Mouse (Mus musculus) CH12.LX (cell line): Measurements from ENCODE around the gene Klhl3. TPM values are rescaled to one million over a fixed set of nuclear protein-coding genes. Genes with fewer than 3 reads are reported as not detected.

ENCODE experiments used
- DNase-seq: peaks from one replicate; pipeline ENCODE4 v3.0.0-alpha.2; 2013; ENCODE audit errors: extremely low read depth
- H3K27ac ChIP-seq: 2 replicates; pipeline ENCODE4 v1.5.1; 2012; ENCODE audit warnings: low read depth, mild to moderate bottlenecking, control low read depth, moderate library complexity; ENCODE audit not compliant: insufficient read depth
- H3K27me3 ChIP-seq: replicated peaks from 2 replicates; pipeline ENCODE3; 2012; ENCODE audit warnings: inconsistent platforms
- H3K36me3 ChIP-seq, 2 experiments: replicated peaks in 1 of 2; 2 replicates each; pipeline versions ENCODE3 to v1.6.1; 2012; ENCODE audit warnings: inconsistent platforms in 1 of 2, low read length in 1 of 2, mild to moderate bottlenecking in 1 of 2, mixed read lengths in 1 of 2, moderate library complexity in 1 of 2; ENCODE audit not compliant: control insufficient read depth in 1 of 2, insufficient read depth in 1 of 2
- H3K4me1 ChIP-seq, 2 experiments: 2 replicates each; pipeline ENCODE4 v1.6.1; 2012; ENCODE audit warnings: inconsistent platforms in 1 of 2, moderate library complexity in 1 of 2; ENCODE audit not compliant: insufficient read depth in 2 of 2, control insufficient read depth in 1 of 2
- H3K4me2 ChIP-seq: 2 replicates; pipeline ENCODE4 v1.6.1; 2012; ENCODE audit warnings: low read depth, mild to moderate bottlenecking, control low read depth; ENCODE audit not compliant: poor library complexity, insufficient read depth, severe bottlenecking
- H3K4me3 ChIP-seq, 3 experiments: fragments of 150-350 bp in 1 of 3; sonication (generic) in 1 of 3; replicated peaks in 1 of 3; 2 replicates each; pipeline versions ENCODE3 to v1.5.1; 2011 to 2012; ENCODE audit warnings: low read depth in 2 of 3, low read length in 2 of 3, mild to moderate bottlenecking in 2 of 3, moderate library complexity in 2 of 3, control low read depth in 1 of 3, improper control_type of control experiment in 1 of 3, inconsistent platforms in 1 of 3, mixed read lengths in 1 of 3; ENCODE audit not compliant: poor library complexity in 1 of 3
- H3K79me2 ChIP-seq: replicated peaks from 2 replicates; pipeline ENCODE4 v1.6.1; 2012; ENCODE audit warnings: mild to moderate bottlenecking, moderate library complexity; ENCODE audit not compliant: control insufficient read depth, poor library complexity, insufficient read depth, severe bottlenecking; ENCODE audit errors: extremely low read depth
- H3K9ac ChIP-seq: 2 replicates; pipeline ENCODE4 v1.6.1; 2012; ENCODE audit warnings: low read depth, mild to moderate bottlenecking, control low read depth, moderate library complexity; ENCODE audit not compliant: insufficient read depth
- H3K9me3 ChIP-seq: replicated peaks from 2 replicates; pipeline ENCODE3; 2012; ENCODE audit warnings: low read length, inconsistent platforms, mixed read lengths
- CHD1 ChIP-seq: IDR thresholded peaks from 2 replicates; pipeline ENCODE4 v1.6.1; 2012; ENCODE audit warnings: low read depth, low read length, improper control_type of control experiment, inconsistent platforms
- CHD2 ChIP-seq: IDR thresholded peaks from 2 replicates; pipeline ENCODE4 v1.6.1; 2011; ENCODE audit warnings: low read length, improper control_type of control experiment
- CTCF ChIP-seq, 2 experiments: IDR thresholded peaks in 1 of 2; conservative IDR thresholded peaks in 1 of 2; 2 replicates each; pipeline ENCODE4 v1.5.1; 2011 to 2012; ENCODE audit warnings: low read depth in 2 of 2, low read length in 2 of 2, improper control_type of control experiment in 1 of 2, inconsistent platforms in 1 of 2, mild to moderate bottlenecking in 1 of 2, moderate library complexity in 1 of 2
- E2F4 ChIP-seq: IDR thresholded peaks from 2 replicates; pipeline ENCODE4 v1.6.1; 2011; ENCODE audit warnings: low read depth, low read length, improper control_type of control experiment; ENCODE audit not compliant: insufficient replicate concordance
- ELF1 ChIP-seq: IDR thresholded peaks from 2 replicates; pipeline ENCODE4 v1.6.1; 2014; ENCODE audit warnings: low read depth, mild to moderate bottlenecking, inconsistent platforms, low read length, improper control_type of control experiment
- EP300 ChIP-seq: IDR thresholded peaks from 2 replicates; pipeline ENCODE4 v1.6.1; 2011; ENCODE audit warnings: low read length, improper control_type of control experiment
- GABPA ChIP-seq: IDR thresholded peaks from 2 replicates; pipeline ENCODE4 v1.6.1; 2012; ENCODE audit warnings: low read depth, low read length, improper control_type of control experiment, inconsistent platforms; ENCODE audit not compliant: insufficient replicate concordance
- HCFC1 ChIP-seq: IDR thresholded peaks from 2 replicates; pipeline ENCODE4 v1.6.1; 2012; ENCODE audit warnings: low read depth, mild to moderate bottlenecking, inconsistent platforms, low read length, improper control_type of control experiment
- IRF4 ChIP-seq: IDR thresholded peaks from 2 replicates; pipeline ENCODE4 v1.6.1; 2014; ENCODE audit warnings: low read depth, mild to moderate bottlenecking, inconsistent platforms, low read length, improper control_type of control experiment
- JUN ChIP-seq: IDR thresholded peaks from 2 replicates; pipeline ENCODE4 v1.6.1; 2011; ENCODE audit warnings: low read depth, mild to moderate bottlenecking, low read length, improper control_type of control experiment, moderate library complexity; ENCODE audit not compliant: insufficient read depth
- JUND ChIP-seq: conservative IDR thresholded peaks from 2 replicates; pipeline ENCODE4 v1.6.1; 2011; ENCODE audit warnings: low read depth, low read length, improper control_type of control experiment
- KAT2A ChIP-seq: IDR thresholded peaks from 2 replicates; pipeline ENCODE4 v1.6.1; 2012; ENCODE audit warnings: low read length, improper control_type of control experiment, inconsistent platforms; ENCODE audit not compliant: insufficient replicate concordance
- MAFK ChIP-seq: IDR thresholded peaks from 2 replicates; pipeline ENCODE4 v1.6.1; 2011; ENCODE audit warnings: low read length, improper control_type of control experiment; ENCODE audit not compliant: insufficient replicate concordance
- MAX ChIP-seq: IDR thresholded peaks from 2 replicates; pipeline ENCODE4 v1.6.1; 2011; ENCODE audit warnings: low read length, improper control_type of control experiment
- MEF2A ChIP-seq: IDR thresholded peaks from 2 replicates; pipeline ENCODE4 v1.6.1; 2014; ENCODE audit warnings: low read depth, mild to moderate bottlenecking, inconsistent platforms, low read length, improper control_type of control experiment, borderline replicate concordance
- MXI1 ChIP-seq: IDR thresholded peaks from 2 replicates; pipeline ENCODE4 v1.6.1; 2011; ENCODE audit warnings: mild to moderate bottlenecking, low read depth, low read length, improper control_type of control experiment
- MYC ChIP-seq: IDR thresholded peaks from 2 replicates; pipeline ENCODE4 v1.6.1; 2011; ENCODE audit warnings: low read depth, mild to moderate bottlenecking, improper control_type of control experiment, low read length
- NELFE ChIP-seq: IDR thresholded peaks from 2 replicates; pipeline ENCODE4 v1.6.1; 2011; ENCODE audit warnings: low read depth, low read length, improper control_type of control experiment
- PAX5 ChIP-seq: IDR thresholded peaks from 2 replicates; pipeline ENCODE4 v1.6.1; 2012; ENCODE audit warnings: low read length, inconsistent platforms, mixed read lengths
- POLR2A ChIP-seq: IDR thresholded peaks from 2 replicates; pipeline ENCODE4 v1.6.1; 2011; ENCODE audit warnings: low read depth, mild to moderate bottlenecking, improper control_type of control experiment, low read length
- RAD21 ChIP-seq: IDR thresholded peaks from 2 replicates; pipeline ENCODE4 v1.6.1; 2011; ENCODE audit warnings: low read depth, mild to moderate bottlenecking, low read length, improper control_type of control experiment, moderate library complexity
- SMC3 ChIP-seq: IDR thresholded peaks from 2 replicates; pipeline ENCODE4 v1.6.1; 2011; ENCODE audit warnings: low read depth, low read length, improper control_type of control experiment
- TBP ChIP-seq: conservative IDR thresholded peaks from 2 replicates; pipeline ENCODE4 v1.6.1; 2011; ENCODE audit warnings: low read depth, low read length, improper control_type of control experiment
- TCF12 ChIP-seq: IDR thresholded peaks from 2 replicates; pipeline ENCODE4 v1.6.1; 2014; ENCODE audit warnings: low read depth, mild to moderate bottlenecking, inconsistent platforms, low read length, improper control_type of control experiment
- USF1 ChIP-seq: IDR thresholded peaks from 2 replicates; pipeline ENCODE4 v1.6.1; 2014; ENCODE audit warnings: low read depth, mild to moderate bottlenecking, inconsistent platforms, low read length, improper control_type of control experiment
- USF2 ChIP-seq: conservative IDR thresholded peaks from 2 replicates; pipeline ENCODE4 v1.6.1; 2011; ENCODE audit warnings: low read depth, low read length, improper control_type of control experiment
- ZC3H11A ChIP-seq: IDR thresholded peaks from 2 replicates; pipeline ENCODE4 v1.6.1; 2012; ENCODE audit warnings: low read depth, mild to moderate bottlenecking, inconsistent platforms, low read length, improper control_type of control experiment
- ZKSCAN1 ChIP-seq: IDR thresholded peaks from 2 replicates; pipeline ENCODE4 v1.6.1; 2012; ENCODE audit warnings: low read depth, inconsistent platforms, low read length, improper control_type of control experiment, borderline replicate concordance
- ZMIZ1 ChIP-seq: IDR thresholded peaks from 2 replicates; pipeline ENCODE4 v1.6.1; 2012; ENCODE audit warnings: low read depth, mild to moderate bottlenecking, inconsistent platforms, low read length, improper control_type of control experiment
- ZNF384 ChIP-seq: IDR thresholded peaks from 2 replicates; pipeline ENCODE4 v1.6.1; 2012; ENCODE audit warnings: low read depth, low read length, improper control_type of control experiment, inconsistent platforms
- dilution Hi-C: fragments of 300-500 bp; cut with MboI; formaldehyde crosslinking; loops from 2 replicates; pipeline ENCODE4 v1.14.3; 2020; ENCODE audit warnings: low sequenced_read_pairs; ENCODE audit not compliant: extremely low pct_unique_long_range_greater_than_20kb, extremely low pct_ligation_motif_present
- in situ Hi-C: fragments of 300-500 bp; cut with MboI; formaldehyde crosslinking; loops from 3 replicates; pipeline ENCODE4 v1.14.3; 2019; ENCODE audit warnings: low sequenced_read_pairs, low pct_ligation_motif_present, low pct_unique_long_range_greater_than_20kb, mixed read lengths
- polyA plus RNA-seq: library from polyadenylated mRNA; unstranded; fragments of >175 nt; gene quantifications from 2 replicates; pipeline ENCODE4 v1.2.1, GENCODE M21; 2012; ENCODE audit warnings: low read depth; ENCODE audit not compliant: insufficient read length
- total RNA-seq, 2 experiments: library from RNA; depleted of rRNA; stranded (reverse); fragments of 300-350 nt in 1 of 2; fragments of >200 nt in 1 of 2; gene quantifications; 2 replicates each; pipeline ENCODE4 v1.2.3; 2012 to 2014

Klhl3 gene
- total and polyA plus RNA-seq, 3 experiments, result not detected

DNA sequence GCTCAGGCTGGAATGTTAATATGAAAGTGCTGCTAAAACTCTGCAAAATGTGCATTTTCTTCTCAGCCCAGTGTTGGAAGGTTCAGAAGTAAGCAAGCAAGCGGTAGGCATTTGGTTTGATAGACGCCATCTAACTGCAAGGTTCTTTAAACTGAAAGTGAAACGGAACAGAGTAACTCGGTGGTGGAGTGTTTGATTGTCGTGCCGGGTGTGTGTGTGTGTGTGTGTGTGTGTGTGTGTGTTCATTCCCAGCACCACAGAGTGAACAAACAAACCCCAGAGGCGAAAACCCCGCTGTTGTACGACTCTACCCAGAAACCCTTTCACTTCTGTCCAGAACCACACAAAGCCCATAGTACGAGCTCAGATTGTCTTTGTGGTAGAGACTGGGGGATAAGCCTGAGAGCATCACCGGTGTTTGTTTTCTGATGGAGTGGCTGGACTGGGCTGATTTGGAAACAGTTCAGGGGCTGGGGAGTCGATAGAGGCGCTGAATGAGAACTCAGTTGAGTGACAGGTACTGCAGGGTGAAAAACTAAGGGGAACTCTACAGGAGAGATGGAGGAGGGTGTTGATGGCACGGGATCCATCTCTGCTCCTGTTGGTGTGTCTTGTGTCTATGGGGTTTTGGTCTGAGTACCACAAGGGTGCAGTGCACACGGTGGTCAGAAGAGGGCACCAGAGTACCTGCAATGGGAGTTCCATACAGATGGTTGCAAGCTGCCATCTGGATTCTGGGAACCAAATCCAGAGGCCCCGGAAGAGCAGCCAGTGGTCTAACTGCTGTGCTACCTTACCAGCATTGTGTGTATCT is 44.9 kb upstream of the Klhl3 start (continued):
- TF ChIP-seq ZKSCAN1, result no peak

GRCm38 (mm10) chr13:58157447-58158098 is 44.2 kb upstream of the Klhl3 start, which contains the start of gene Idnk:
TSS of gene Idnk (plus strand) at chr13:58157649.
- H3K4me3 ChIP-seq, result peak within 1 kb of the TSS; percentile 81 to 99 (median 91)
- peak within 1 kb of the TSS; percentile 62 for H3K9ac ChIP-seq
- dilution Hi-C loops (no loop called here), in situ Hi-C loops (loop anchor here (10.0 kb wide), 2 partner anchors 227 to 387 kb away; partner anchors contain the start of gene 2210016F16Rik)
- H3K36me3 ChIP-seq, result peaks cover 22 to 30% of the 10 kb centered on the region in 2 experiments
- peaks cover 0 to 21% of the 10 kb centered on the region in 2 experiments; a peak in 2 of 4 replicates for H3K4me1 ChIP-seq
- H3K27me3 ChIP-seq, result no peaks in the 10 kb centered on the region
- peak; percentile 73 for DNase-seq
- peaks cover 17% of the 10 kb centered on the region for H3K9me3 ChIP-seq
- TF ChIP-seq E2F4, result no peak
- TF ChIP-seq ZNF384, result no peak
- no peak for TF ChIP-seq MEF2A
- TF ChIP-seq HCFC1, result no peak
- TF ChIP-seq NELFE, result peak; percentile 45; the same call in 1 of the 2 replicates
- TF ChIP-seq PAX5, result no peak
- TF ChIP-seq USF1, result no peak
- no peak for TF ChIP-seq EP300
- no peak for TF ChIP-seq MAFK
- TF ChIP-seq MAX, result no peak
- TF ChIP-seq POLR2A, result peak; percentile 81
- no peak for TF ChIP-seq ZKSCAN1
- TF ChIP-seq IRF4, result peak; percentile 38; the same call in 1 of the 2 replicates
- TF ChIP-seq ZMIZ1, result no peak
- no peak for TF ChIP-seq RAD21
- 0 out of 2 replicates have a peak, but pooled peaks have one; percentile 25 for TF ChIP-seq TBP
- TF ChIP-seq MYC, result no peak
- 0 out of 2 replicates have a peak, but pooled peaks have one; percentile 2 for TF ChIP-seq MXI1
- no peak for TF ChIP-seq SMC3
- no peak for TF ChIP-seq GABPA
- TF ChIP-seq USF2, result no peak
- TF ChIP-seq CHD1, result no peak
- TF ChIP-seq TCF12, result peak; percentile 61
- TF ChIP-seq JUND, result no peak
- peak; percentile 89 for TF ChIP-seq ELF1
- TF ChIP-seq JUN, result no peak
- TF ChIP-seq KAT2A, result no peak
- no peak for TF ChIP-seq ZC3H11A
- no peak for TF ChIP-seq CTCF (conservative IDR thresholded peaks at IDR 0.05 in 1 of 2, IDR thresholded peaks at IDR 0.05 in 1 of 2; ENCODE audit: low read depth in 2 of 2, low read length in 2 of 2)
- TF ChIP-seq CHD2, result no peak
- TF ChIP-seq, all 38 proteins: peak for 7
- H3K79me2 ChIP-seq, result peaks cover 5% of the 10 kb centered on the region; the same call in 1 of the 2 replicates
- peak within 1 kb of the TSS; percentile 49 for H3K27ac ChIP-seq
- peak within 1 kb of the TSS; percentile 81 for H3K4me2 ChIP-seq
